Mouse (Mus musculus): Measurements from ENCODE around the gene Trim9. TPM values are rescaled to one million over a fixed set of nuclear protein-coding genes. Genes with fewer than 3 reads are reported as not detected.

The Trim9 gene
- total and polyA plus RNA-seq, 2 experiments from 2014 or later = 120 to 234 TPM

- ATAC-seq (ENCODE audit: low FRiP score) = no peak
- peaks cover 6% of the 10 kb centered on the region for H3K4me1 ChIP-seq (ENCODE audit: insufficient read depth, low read length)
- peak overlapping the region; percentile 39 for H3K4me3 ChIP-seq (ENCODE audit: low read depth, low read length)
- WGBS = 33% methylated on average over 5 of the region's 5 CpGs
- H3K27me3 ChIP-seq (ENCODE audit: insufficient read depth, low read length) = 0 out of 2 replicates have a peak, but pooled peaks cover 5% of the 10 kb centered on the region
- H3K4me2 ChIP-seq (ENCODE audit: low read depth, low read length, poor library complexity, severe bottlenecking) = peak overlapping the region; percentile 94
- no peak for TF ChIP-seq CTCF (IDR thresholded peaks at IDR 0.05)
- H3K27ac ChIP-seq (ENCODE audit: low read depth, low read length) = no peak overlapping the region
- H3K36me3 ChIP-seq (ENCODE audit: insufficient read depth, low read length) = no peaks in the 10 kb centered on the region
- no peaks in the 10 kb centered on the region for H3K9me3 ChIP-seq (ENCODE audit: low read length)
- peak overlapping the region; percentile 52; the same call in 1 of the 2 replicates for H3K9ac ChIP-seq (replicated peaks; ENCODE audit: low read length, poor library complexity, severe bottlenecking)
- DNase-seq (ENCODE audit: low spot score) = no peak
These were observed 120.8 kb downstream of the Trim9 start for GRCm38 (mm10) chr12:70226655-70227054.

GRCm38 (mm10) chr12:70223331-70223730, 124.1 kb downstream of the Trim9 start:
- Histone ChIP-seq H3K9ac (replicated peaks; ENCODE audit: low read length, poor library complexity, severe bottlenecking) (no peak overlapping the region), H3K4me3 (ENCODE audit: low read depth, low read length) (no peak overlapping the region), H3K4me2 (ENCODE audit: low read depth, low read length, poor library complexity, severe bottlenecking) (no peak overlapping the region), H3K36me3 (ENCODE audit: insufficient read depth, low read length) (no peaks in the 10 kb centered on the region), H3K27me3 (ENCODE audit: insufficient read depth, low read length) (0 out of 2 replicates have a peak, but pooled peaks cover 5% of the 10 kb centered on the region), H3K9me3 (ENCODE audit: low read length) (no peaks in the 10 kb centered on the region), H3K27ac (ENCODE audit: low read depth, low read length) (no peak overlapping the region), H3K4me1 (ENCODE audit: insufficient read depth, low read length) (peaks cover 6% of the 10 kb centered on the region)
- DNase-seq (ENCODE audit: low spot score) = no peak
- WGBS = 69% methylated on average over 4 of the region's 4 CpGs
- TF ChIP-seq CTCF (IDR thresholded peaks at IDR 0.05) = no peak
- no peak for ATAC-seq (ENCODE audit: low FRiP score)

GRCm38 (mm10) chr12:70221425-70221824, 126.0 kb downstream of the Trim9 start:
- Histone ChIP-seq H3K9ac (replicated peaks; ENCODE audit: low read length, poor library complexity, severe bottlenecking) (no peak overlapping the region), H3K4me3 (ENCODE audit: low read depth, low read length) (no peak overlapping the region), H3K27me3 (ENCODE audit: insufficient read depth, low read length) (no peaks in the 10 kb centered on the region), H3K4me2 (ENCODE audit: low read depth, low read length, poor library complexity, severe bottlenecking) (no peak overlapping the region), H3K27ac (ENCODE audit: low read depth, low read length) (no peak overlapping the region), H3K9me3 (ENCODE audit: low read length) (no peaks in the 10 kb centered on the region), H3K4me1 (ENCODE audit: insufficient read depth, low read length) (no peaks in the 10 kb centered on the region), H3K36me3 (ENCODE audit: insufficient read depth, low read length) (no peaks in the 10 kb centered on the region)
- no peak for DNase-seq (ENCODE audit: low spot score)
- 70% methylated on average over 5 of the region's 5 CpGs for WGBS
- ATAC-seq (ENCODE audit: low FRiP score) = no peak
- no peak for TF ChIP-seq CTCF (IDR thresholded peaks at IDR 0.05)

GRCm38 (mm10) chr12:70218795-70219540, 128.4 kb downstream of the Trim9 start:
- Histone ChIP-seq H3K27ac (ENCODE audit: low read depth, low read length) (no peak overlapping the region), H3K9ac (replicated peaks; ENCODE audit: low read length, poor library complexity, severe bottlenecking) (no peak overlapping the region), H3K4me2 (ENCODE audit: low read depth, low read length, poor library complexity, severe bottlenecking) (no peak overlapping the region), H3K4me1 (ENCODE audit: insufficient read depth, low read length) (peaks cover 2% of the 10 kb centered on the region; the same call in 1 of the 2 replicates), H3K4me3 (ENCODE audit: low read depth, low read length) (no peak overlapping the region), H3K27me3 (ENCODE audit: insufficient read depth, low read length) (no peaks in the 10 kb centered on the region), H3K36me3 (ENCODE audit: insufficient read depth, low read length) (no peaks in the 10 kb centered on the region), H3K9me3 (ENCODE audit: low read length) (no peaks in the 10 kb centered on the region)
- 83% methylated on average over 8 of the region's 8 CpGs for WGBS
- TF ChIP-seq CTCF (IDR thresholded peaks at IDR 0.05) = no peak
- DNase-seq (ENCODE audit: low spot score) = no peak
- no peak for ATAC-seq (ENCODE audit: low FRiP score)

GRCm38 (mm10) chr12:70216229-70216800, 131.1 kb downstream of the Trim9 start:
- no peak overlapping the region for H3K9ac ChIP-seq (replicated peaks; ENCODE audit: low read length, poor library complexity, severe bottlenecking)
- H3K27ac ChIP-seq (ENCODE audit: low read depth, low read length) = no peak overlapping the region
- WGBS = 32% methylated on average over 16 of the region's 16 CpGs
- no peaks in the 10 kb centered on the region for H3K36me3 ChIP-seq (ENCODE audit: insufficient read depth, low read length)
- peaks cover 2% of the 10 kb centered on the region; the same call in 1 of the 2 replicates for H3K4me1 ChIP-seq (ENCODE audit: insufficient read depth, low read length)
- ATAC-seq (ENCODE audit: low FRiP score) (no peak), DNase-seq (ENCODE audit: low spot score) (peak; percentile 18)
- no peak for TF ChIP-seq CTCF (IDR thresholded peaks at IDR 0.05)
- H3K4me2 ChIP-seq (ENCODE audit: low read depth, low read length, poor library complexity, severe bottlenecking) = no peak overlapping the region
- H3K4me3 ChIP-seq (ENCODE audit: low read depth, low read length) = no peak overlapping the region
- H3K27me3 ChIP-seq (ENCODE audit: insufficient read depth, low read length) = no peaks in the 10 kb centered on the region
- no peaks in the 10 kb centered on the region for H3K9me3 ChIP-seq (ENCODE audit: low read length)

GRCm38 (mm10) chr12:70214281-70214680, 133.1 kb downstream of the Trim9 start:
- DNase-seq (ENCODE audit: low spot score) (no peak), ATAC-seq (ENCODE audit: low FRiP score) (no peak)
- Histone ChIP-seq H3K36me3 (ENCODE audit: insufficient read depth, low read length) (no peaks in the 10 kb centered on the region), H3K9ac (replicated peaks; ENCODE audit: low read length, poor library complexity, severe bottlenecking) (no peak overlapping the region), H3K4me1 (ENCODE audit: insufficient read depth, low read length) (peaks cover 2% of the 10 kb centered on the region; the same call in 1 of the 2 replicates), H3K27ac (ENCODE audit: low read depth, low read length) (no peak overlapping the region), H3K4me3 (ENCODE audit: low read depth, low read length) (no peak overlapping the region), H3K4me2 (ENCODE audit: low read depth, low read length, poor library complexity, severe bottlenecking) (no peak overlapping the region), H3K9me3 (ENCODE audit: low read length) (no peaks in the 10 kb centered on the region), H3K27me3 (ENCODE audit: insufficient read depth, low read length) (no peaks in the 10 kb centered on the region)
- WGBS = 89% methylated on average over 8 of the region's 8 CpGs
- TF ChIP-seq CTCF (IDR thresholded peaks at IDR 0.05) = no peak

All from midbrain, postnatal 0 days (tissue).